Mouse (Mus musculus) CD8-positive naive resting alpha-beta T cell, adult 2 months (primary cell): ENCODE data around the gene Hist1h2br.
"Not testable (repeated sequence)": the region's sequence is repeated elsewhere in the genome, so short reads cannot be mapped to it uniquely, and the experiment has no call there.

Source experiments
- DNase-seq, 2 experiments: peaks; one replicate each; pipeline ENCODE4 v3.0.0; 2022; ENCODE audit warnings: low read depth in 2 of 2, low spot score in 2 of 2

The Hist1h2br gene

DNA sequence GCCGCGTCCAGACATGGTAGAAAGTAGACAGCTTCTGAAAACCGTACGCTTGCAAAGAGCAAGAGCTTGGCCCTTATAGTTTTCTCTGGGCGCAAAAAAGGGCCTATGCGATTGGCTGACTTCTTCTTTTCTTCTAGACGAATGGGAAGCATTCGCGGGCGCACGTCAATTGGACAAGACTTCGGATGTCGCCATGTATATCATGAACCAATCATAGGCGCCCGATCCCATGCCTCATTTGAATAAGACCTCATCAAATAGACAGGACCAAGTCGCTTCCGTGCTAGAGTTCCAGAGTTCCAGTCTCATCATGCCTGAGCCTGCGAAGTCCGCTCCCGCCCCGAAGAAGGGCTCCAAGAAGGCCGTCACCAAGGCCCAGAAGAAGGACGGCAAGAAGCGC is at the start of gene Hist1h2br, which contains the start of gene Hist1h2ap:
Gene Hist1h2br, plus strand, starts transcription at position 283 of the 400 bp plus-strand sequence.
Gene Hist1h2ap, minus strand, starts transcription at position 47 of the 400 bp plus-strand sequence.
- not testable (repeated sequence) for DNase-seq

DNA sequence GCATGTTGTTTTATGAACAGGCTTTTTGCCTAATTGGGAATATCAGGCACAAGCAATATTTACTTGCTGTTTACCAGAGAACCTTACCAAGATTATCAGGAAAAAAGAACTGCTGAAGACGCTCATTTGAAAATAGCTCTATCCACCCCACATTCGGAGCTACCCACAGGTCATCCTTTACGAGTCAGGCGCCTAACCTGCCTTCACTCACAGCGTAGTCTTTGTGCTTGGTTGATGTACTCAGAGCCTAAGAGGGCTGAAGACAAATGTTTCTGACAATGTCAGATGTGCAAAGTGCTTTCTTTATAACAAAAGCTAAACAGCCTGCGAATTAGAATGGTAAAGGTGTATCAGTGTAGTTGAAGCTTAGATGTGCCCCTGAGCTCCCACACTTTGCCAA is 49.2 kb upstream of the Hist1h2br start:
- no peak for DNase-seq

DNA sequence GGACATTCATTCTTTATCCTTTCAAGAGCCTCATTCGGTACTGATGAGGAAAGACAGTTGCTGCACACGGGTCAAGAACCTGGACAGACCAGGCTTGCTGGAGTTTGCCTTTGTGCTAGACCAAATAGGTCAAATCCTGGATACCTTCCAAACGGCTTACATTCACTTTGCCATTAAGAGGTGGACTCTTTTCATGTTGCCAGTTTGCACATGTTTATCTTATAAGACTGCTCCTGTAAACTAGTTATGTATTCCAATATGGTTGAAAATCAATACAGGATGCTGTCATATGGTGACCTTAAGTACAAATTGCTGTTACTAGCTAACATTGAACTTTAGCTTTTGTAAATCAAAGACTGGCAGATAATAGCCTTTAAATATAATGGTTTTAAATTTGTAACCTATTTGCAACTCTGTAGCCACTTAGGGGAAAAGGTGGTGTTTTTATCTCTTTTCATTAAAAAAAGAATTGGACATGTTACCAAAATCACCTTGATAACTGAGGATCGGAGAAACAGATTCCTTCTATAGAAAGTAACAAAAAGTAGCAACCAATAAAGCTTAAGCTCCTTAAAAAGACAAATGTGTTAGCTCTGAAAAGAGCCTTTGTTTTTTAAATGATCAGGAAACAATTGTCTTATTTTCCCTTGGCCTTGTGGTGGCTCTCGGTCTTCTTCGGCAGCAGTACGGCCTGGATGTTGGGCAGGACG is 47.2 kb upstream of the Hist1h2br start:
- no peak for DNase-seq

DNA sequence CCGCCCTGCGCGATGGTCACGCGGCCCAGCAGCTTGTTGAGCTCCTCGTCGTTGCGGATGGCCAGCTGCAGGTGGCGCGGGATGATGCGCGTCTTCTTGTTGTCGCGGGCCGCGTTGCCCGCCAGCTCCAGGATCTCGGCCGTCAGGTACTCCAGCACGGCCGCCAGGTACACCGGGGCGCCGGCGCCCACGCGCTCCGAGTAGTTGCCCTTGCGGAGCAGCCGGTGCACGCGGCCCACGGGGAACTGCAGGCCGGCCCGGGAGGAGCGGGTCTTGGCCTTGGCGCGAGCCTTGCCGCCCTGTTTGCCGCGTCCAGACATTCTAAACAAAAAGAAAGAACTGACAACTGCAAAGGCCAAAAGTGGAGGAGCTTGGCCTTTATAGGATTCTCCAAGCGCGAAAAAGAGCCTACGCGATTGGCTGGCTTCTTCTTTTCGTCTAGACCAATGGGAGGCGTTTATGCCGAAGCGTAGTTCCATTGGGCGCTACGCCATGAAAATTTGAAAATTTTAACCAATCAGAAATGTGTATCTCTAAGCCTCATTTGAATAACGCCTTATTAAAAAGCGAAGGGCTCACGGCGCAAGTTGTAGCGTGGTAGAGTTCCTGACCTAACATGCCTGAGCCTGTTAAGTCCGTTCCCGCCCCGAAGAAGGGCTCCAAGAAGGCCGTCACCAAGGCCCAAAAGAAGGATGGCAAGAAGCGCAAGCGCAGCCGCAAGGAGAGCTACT is 46.5 kb upstream of the Hist1h2br start, which contains the start of the genes Hist1h2an and Hist1h2bp:
Gene Hist1h2an, minus strand, starts transcription at position 320 of the 731 bp plus-strand sequence.
Gene Hist1h2bp, plus strand, starts transcription at position 563 of the 731 bp plus-strand sequence.
- peak; percentile 73 to 78 for DNase-seq

DNA sequence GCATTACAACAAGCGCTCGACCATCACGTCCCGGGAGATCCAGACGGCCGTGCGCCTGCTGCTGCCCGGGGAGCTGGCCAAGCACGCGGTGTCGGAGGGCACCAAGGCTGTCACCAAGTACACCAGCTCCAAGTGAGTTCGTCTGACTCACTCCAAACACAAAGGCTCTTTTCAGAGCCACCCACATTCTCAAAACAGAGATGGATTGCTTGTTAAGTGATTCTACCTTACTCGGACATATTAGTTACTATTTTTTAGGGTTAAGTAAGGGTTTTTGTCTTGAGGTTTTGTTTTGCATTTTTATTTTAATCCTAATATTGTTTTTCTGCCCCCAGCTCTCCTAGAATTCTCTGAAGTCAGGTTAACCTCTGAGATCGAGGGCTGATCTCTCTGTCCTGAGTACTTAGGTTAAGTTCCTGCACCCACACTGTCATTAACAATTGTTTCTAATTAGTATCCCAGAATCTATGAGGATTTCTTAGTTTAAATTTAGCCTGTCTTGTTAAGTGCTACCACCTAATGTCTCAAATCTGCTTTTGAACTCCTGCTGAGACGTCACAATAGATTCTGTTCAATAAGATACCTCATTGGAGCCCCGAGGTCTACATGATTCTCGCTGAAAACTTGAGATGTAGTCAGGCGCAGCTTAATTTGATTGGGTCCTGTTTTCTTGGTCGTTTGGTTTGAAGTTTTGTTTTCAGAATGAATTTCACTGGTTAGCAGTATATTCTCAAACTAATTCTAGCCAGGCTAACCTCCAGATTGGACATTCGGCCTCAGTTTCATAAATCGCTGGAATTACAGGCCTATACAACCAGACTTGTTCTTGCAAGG is 45.6 kb upstream of the Hist1h2br start:
- DNase-seq: no peak

DNA sequence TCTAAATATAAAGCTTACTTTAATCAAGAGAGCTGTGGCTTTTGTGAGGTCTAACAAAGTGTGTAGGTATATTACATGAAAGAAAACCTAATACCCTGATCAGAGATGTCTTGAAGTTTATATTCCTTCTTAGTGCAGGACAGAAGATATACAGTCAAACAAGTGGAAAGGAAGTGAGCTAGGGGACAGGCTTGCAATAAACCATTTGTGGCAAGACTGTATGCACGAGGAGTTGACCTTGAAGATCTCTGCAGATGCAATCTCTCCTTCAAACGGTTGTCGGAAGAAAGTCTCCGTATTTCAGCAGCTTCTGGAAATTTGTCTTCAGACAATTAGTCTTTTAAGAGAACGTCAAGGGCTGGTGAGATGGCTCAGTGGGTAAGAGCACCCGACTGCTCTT is 43.6 kb upstream of the Hist1h2br start:
- no peak for DNase-seq

DNA sequence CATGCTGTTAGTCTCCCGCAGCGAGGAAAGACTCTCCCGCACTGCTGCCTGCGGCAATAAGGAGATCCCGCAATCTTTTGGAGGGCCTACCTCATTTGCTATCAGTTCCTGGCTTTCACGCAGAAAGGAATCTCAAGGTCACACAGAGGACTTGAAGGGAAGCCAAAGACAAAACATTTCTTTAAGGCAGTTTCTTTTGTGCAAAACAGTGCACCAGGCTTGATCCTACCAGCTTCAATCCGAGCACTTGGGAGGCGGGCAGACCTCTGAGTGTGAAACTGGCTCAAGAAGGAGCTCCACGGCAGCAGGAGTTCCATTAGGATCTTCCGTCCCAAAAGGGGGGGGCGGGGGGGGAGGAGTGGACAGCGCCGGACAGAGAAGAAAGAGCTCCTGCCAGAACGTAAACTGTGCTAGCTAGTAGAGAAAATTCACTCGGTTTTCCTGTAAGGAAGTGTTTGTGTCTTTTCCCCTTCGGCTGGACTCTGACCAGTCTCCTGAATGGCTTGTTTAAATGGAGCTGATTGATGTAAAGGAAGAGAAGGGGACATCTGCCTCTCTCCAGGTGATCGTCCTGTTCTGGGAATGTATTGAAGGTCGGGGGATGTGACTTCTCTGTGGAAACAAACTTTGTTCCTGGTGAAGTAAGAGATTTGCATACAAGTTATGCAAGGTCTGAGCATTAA is 42.8 kb upstream of the Hist1h2br start:
- no peak for DNase-seq

DNA sequence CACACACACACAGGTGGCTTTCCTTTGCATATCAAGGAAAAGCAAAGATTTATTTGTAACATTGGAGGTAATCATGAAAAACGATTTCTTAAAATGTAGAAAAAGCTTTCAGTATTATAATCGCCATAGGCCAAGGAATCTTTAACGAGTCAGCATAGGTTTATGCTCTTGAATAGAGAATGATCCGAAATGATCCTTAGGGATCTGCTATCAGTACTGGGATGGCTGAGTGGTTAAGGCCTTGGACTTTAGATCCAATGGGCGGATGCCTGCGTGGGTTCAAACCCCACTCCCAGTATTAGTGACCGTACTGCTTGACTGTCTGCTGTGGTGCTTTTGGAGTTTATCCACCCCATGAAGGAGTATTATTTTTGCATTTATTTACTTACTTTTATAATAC is 38.0 kb upstream of the Hist1h2br start:
- no peak for DNase-seq

DNA sequence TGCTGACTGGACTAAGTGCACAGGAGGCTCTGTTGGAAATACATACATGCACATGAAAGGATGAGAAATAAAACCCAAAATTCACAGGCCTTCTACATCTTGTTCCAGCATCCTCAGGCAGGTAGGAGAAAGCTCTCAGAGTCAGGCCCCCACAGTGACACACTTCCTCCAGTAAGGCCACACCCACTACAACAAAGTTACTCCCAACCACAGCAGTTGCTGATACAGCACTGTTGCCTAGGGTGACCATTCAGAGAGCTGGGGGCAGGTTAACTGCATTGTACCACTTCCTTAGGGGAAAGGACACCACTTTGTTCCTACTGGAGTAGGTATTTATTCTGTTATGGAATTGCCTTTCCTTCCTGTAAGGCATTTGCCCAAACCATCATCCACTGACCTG is 36.4 kb upstream of the Hist1h2br start:
- DNase-seq: not testable (repeated sequence)

DNA sequence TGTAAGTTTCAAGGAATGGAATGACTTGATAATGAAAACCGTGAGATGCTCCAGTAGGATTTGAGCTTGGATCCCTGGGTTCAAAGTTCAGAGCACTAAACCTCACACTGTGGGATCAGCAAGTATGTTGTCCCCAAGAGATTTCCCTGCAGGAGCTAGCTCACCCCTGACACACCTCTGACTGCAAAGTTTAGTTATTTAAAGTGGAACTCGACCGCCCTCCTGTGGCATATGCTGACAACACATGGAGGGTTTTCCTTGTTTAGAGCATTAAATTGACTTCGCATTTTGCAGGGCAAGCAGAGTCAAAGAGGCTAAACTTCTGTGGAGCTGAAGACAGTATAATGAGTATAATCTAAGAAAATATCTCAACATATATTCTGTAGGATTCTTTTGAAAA is 30.5 kb upstream of the Hist1h2br start:
- not testable (repeated sequence) for DNase-seq

DNA sequence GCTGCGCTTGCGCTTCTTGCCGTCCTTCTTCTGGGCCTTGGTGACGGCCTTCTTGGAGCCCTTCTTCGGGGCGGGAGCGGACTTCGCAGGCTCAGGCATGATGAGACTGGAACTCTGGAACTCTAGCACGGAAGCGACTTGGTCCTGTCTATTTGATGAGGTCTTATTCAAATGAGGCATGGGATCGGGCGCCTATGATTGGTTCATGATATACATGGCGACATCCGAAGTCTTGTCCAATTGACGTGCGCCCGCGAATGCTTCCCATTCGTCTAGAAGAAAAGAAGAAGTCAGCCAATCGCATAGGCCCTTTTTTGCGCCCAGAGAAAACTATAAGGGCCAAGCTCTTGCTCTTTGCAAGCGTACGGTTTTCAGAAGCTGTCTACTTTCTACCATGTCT is 23.5 kb upstream of the Hist1h2br start, which contains the start of the genes Hist1h2bq and Hist1h2ao:
Gene Hist1h2bq, minus strand, starts transcription at position 125 of the 400 bp plus-strand sequence.
Gene Hist1h2ao, plus strand, starts transcription at position 393 of the 400 bp plus-strand sequence.
- DNase-seq: not testable (repeated sequence)

DNA sequence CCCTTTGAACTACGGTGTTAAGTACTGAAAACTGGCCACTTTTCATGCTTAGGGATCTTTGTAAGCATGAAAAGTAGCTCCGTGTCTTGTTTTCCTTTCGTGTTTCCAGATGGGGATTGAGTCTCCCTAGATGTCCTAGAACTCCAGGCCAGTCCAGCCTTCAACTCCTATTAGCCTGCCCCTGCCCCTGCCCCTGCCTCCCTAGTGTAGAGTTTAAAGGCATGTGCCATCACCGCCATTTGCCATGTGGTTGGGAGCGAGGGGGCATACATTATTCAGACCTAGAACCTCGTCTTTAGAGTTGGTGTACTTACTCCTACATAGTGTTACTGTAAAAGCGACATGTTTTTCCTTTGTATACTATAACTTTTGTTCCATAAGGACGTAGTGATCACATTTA is 22.5 kb upstream of the Hist1h2br start:
- not testable (repeated sequence) for DNase-seq

DNA sequence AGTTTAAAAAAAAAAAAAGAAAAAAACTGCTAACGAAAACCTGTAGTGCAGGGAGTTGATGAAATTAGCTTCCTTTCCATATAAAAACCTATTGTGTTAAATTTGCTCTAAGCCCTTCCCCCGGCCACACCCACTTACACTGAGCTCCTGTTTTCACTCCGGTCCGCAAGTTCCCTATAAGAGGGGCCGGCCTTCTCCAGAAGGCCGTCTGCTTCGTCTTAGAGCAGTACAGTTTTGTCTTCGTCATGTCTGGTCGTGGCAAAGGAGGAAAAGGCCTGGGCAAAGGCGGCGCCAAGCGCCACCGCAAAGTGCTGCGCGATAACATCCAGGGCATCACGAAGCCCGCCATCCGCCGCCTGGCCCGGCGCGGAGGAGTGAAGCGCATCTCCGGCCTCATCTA is 22.0 kb upstream of the Hist1h2br start, which contains the start of gene Hist1h4m:
Gene Hist1h4m, plus strand, starts transcription at position 208 of the 400 bp plus-strand sequence.
- DNase-seq: peak; percentile 14 to 28

DNA sequence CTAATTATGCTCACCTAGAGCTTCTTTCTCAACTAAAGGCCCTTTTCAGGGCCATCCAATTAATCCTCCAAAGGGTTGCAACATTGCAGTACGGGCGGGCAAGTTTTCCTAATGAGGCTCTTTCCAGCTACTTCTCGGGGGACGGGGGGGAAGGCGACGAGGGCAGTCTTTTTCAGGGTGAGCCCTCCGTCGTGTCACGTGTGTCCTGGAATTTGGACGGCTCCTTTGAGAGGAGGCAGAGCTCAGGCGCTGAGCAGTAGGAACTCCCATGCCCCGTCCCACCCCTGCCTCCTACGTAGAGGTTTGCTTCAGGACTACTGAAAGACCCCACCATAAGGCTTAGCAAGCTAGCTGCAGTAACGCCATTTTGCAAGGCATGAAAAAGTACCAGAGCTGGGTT is 21.5 kb upstream of the Hist1h2br start:
- not testable (repeated sequence) for DNase-seq

DNA sequence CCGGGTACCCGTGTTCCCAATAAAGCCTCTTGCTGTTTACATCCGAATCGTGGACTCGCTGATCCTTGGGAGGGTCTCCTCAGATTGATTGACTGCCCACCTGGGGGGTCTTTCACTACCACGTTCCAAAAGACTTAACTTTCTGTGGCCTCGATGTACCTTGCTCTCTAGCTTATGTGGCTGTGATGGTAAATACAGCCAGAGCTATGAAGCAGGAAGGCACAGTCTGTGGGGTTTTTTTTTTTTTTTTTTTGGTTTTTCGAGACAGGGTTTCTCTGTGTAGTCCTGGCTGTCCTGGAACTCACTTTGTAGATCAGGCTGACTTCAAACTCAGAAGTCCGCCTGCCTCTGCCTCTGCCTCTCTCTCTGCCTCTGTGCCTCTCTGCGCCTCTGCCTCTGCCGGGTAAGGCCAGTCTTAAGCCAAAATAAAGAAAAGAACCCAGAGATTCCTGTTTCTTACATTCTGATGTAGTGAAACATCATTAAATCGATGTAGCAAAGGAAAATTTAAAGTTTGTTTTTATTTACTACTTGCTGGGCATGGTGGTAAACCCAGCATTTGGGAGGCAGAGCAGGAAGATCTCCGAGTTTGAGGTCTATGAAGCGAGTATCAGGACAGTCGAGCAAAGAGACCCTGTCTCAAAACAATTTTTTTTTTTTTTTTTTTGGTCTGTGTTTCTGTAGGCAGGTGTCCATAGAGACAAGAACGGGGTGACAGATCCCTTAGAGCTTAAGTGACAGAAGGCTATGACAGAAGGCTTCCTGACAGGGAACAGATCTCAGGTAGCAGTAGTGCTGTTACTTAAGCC is 13.3 kb upstream of the Hist1h2br start:
- DNase-seq: not testable (repeated sequence)

DNA sequence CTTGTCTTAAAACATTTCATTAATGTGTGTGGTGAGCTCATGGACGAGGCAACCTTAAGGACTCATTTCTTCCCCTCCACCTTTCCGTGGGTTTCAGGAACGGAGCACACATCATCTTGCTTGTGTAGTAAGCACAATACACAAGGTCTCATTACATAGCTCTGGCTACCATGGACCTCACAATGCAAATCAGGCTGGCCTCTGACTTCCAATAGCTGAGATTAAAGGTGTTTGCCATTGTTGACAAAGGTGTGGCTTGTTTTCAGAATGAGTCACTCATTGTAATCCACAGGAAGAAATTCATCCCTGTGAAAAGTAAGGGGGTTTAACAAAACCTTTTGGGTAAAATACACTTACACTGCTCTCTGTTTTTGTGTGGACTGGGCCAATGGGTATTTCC is 5.0 kb upstream of the Hist1h2br start:
- DNase-seq: no peak

DNA sequence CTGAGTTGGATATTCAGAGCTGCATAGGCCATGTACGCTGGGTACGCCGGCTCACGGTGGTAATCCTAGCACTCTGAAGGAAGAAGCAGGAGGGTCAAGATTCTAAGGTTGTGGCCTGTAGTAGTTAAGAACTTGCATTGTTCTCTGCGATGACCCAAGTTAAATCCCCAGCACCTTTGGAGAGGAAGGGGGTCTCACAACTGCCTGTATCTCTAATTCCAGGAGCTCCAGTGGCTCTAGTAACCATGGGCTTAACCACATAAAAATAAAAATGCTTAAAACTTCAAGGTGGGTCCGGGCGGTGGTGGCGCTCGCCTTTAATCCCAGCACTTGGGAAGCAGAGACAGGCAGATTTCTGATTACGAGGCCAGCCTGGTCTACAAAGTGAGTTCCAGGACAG is 3.2 kb upstream of the Hist1h2br start:
- no peak for DNase-seq

DNA sequence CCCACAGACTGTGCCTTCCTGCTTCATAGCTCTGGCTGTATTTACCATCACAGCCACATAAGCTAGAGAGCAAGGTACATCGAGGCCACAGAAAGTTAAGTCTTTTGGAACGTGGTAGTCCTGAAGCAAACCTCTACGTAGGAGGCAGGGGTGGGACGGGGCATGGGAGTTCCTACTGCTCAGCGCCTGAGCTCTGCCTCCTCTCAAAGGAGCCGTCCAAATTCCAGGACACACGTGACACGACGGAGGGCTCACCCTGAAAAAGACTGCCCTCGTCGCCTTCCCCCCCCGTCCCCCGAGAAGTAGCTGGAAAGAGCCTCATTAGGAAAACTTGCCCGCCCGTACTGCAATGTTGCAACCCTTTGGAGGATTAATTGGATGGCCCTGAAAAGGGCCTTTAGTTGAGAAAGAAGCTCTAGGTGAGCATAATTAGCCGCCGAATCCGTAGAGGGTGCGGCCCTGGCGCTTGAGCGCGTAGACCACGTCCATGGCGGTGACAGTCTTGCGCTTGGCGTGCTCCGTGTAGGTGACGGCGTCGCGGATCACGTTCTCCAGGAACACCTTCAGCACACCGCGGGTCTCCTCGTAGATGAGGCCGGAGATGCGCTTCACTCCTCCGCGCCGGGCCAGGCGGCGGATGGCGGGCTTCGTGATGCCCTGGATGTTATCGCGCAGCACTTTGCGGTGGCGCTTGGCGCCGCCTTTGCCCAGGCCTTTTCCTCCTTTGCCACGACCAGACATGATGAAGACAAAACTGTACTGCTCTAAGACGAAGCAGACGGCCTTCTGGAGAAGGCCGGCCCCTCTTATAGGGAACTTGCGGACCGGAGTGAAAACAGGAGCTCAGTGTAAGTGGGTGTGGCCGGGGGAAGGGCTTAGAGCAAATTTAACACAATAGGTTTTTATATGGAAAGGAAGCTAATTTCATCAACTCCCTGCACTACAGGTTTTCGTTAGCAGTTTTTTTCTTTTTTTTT is 1.8 kb upstream of the Hist1h2br start, which contains the start of gene Hist1h4n:
Gene Hist1h4n, minus strand, starts transcription at position 779 of the 977 bp plus-strand sequence.
- peak in 1 of 2 experiments; percentile 19 for DNase-seq
